In the genomic region with DNA sequence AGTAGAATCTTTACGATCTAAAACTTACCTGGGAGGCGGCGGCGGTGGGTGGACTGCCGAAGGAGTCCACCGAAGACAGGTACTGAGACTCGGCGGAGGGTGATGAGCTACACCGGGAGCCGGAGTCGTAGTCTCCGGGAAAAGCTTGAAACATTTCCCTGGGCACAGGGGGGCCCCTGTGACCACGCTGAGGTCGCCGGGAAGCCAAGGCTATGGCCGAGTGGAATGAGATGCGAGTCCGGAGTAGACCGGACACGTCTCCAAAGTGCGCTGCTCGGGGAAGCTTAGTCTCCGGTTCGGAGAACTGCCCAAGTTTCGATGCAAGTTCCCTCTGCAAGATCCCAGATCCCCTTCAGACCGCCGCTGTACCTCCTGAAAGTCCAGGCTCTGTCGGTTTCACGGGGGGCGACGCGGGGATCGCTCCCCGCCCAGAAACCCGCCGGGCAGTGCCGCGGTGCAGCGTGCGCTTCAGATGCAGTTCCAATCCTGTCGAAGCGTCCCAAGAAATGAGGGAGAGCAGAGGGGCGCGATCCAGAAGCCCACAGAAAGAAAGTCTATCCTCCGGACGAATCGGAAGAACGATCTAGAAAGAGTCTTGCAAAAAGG, we compare ENCODE assay signal across 8 mouse cellular contexts. TPM values are rescaled to one million over a fixed set of nuclear protein-coding genes. Genes with fewer than 3 reads are reported as not detected.
DNase-seq lines count a peak whose midpoint lies in the region; ATAC-seq and TF ChIP-seq lines count a peak whose summit lies in the region.

No protein-coding gene starts in this region.

- no peak for TF ChIP-seq CTCF in bone marrow, adult 2 months (IDR thresholded peaks at IDR 0.05; ENCODE audit: control insufficient read depth, insufficient read depth, low read length)
- TF ChIP-seq CTCF in heart, postnatal 0 days (IDR thresholded peaks at IDR 0.05; ENCODE audit: low read depth) = no peak

- WGBS in kidney, embryonic 15.5 days = 2% methylated on average over 48 of the region's 48 CpGs
- under 1% methylated on average over 48 of the region's 48 CpGs for WGBS in bone marrow, adult 2 months
- under 1% methylated on average over 48 of the region's 48 CpGs for WGBS in heart, postnatal 0 days
- WGBS in midbrain, embryonic 11.5 days = 1% methylated on average over 48 of the region's 48 CpGs

- H3K4me2 ChIP-seq in kidney, embryonic 15.5 days = peak overlapping the region; percentile 93
- peak overlapping the region; percentile 97 for H3K4me2 ChIP-seq in heart, postnatal 0 days (ENCODE audit: low read depth, low read length)
- peak overlapping the region; percentile 73 for H3K4me2 ChIP-seq in midbrain, embryonic 11.5 days

- TF ChIP-seq EP300 in heart, postnatal 0 days (IDR thresholded peaks at IDR 0.05; ENCODE audit: low read depth) = no peak

- DNase-seq in kidney, adult 9 months = no peak
- DNase-seq in heart, postnatal 0 days (ENCODE audit: low spot score) = no peak
- peak; percentile 91 for DNase-seq in midbrain, embryonic 11.5 days (ENCODE audit: low spot score, missing footprints)
- no peak for DNase-seq in gastrocnemius, postnatal 14 days
- DNase-seq in urinary bladder, postnatal 10 days (ENCODE audit: low spot score) = no peak
- DNase-seq in right cerebral cortex, postnatal 36 days (ENCODE audit: low spot score in 2 of 2) = no peak

- peak overlapping the region; percentile 76 for H3K4me3 ChIP-seq in kidney, embryonic 15.5 days (replicated peaks)
- H3K4me3 ChIP-seq in bone marrow, adult 2 months (replicated peaks; ENCODE audit: control insufficient read depth, low read depth, low read length) = peak overlapping the region; percentile 51
- peak overlapping the region; percentile 63 for H3K4me3 ChIP-seq in heart, postnatal 0 days (ENCODE audit: low read depth, low read length)
- H3K4me3 ChIP-seq in midbrain, embryonic 11.5 days (ENCODE audit: low read depth, low read length) = peak overlapping the region; percentile 61

- no peaks in the 10 kb centered on the region for H3K36me3 ChIP-seq in kidney, embryonic 15.5 days
- no peaks in the 10 kb centered on the region for H3K36me3 ChIP-seq in heart, postnatal 0 days (replicated peaks; ENCODE audit: control insufficient read depth, insufficient read depth, low read length)
- no peaks in the 10 kb centered on the region for H3K36me3 ChIP-seq in midbrain, embryonic 11.5 days (ENCODE audit: control insufficient read depth, insufficient read depth, low read length)

- peaks cover 55% of the 10 kb centered on the region for H3K27me3 ChIP-seq in kidney, embryonic 15.5 days
- peaks cover 20% of the 10 kb centered on the region for H3K27me3 ChIP-seq in heart, postnatal 0 days (ENCODE audit: control insufficient read depth, insufficient read depth, low read length)
- peaks cover 33% of the 10 kb centered on the region for H3K27me3 ChIP-seq in midbrain, embryonic 11.5 days (ENCODE audit: control insufficient read depth, insufficient read depth, low read length)

- ATAC-seq in kidney, embryonic 15.5 days (replicated peaks; ENCODE audit: low FRiP score) = no peak
- ATAC-seq in heart, postnatal 0 days (ENCODE audit: insufficient read depth, low read depth) = no peak
- no peak for ATAC-seq in midbrain, embryonic 11.5 days (ENCODE audit: low FRiP score)

- no peaks in the 10 kb centered on the region for H3K9me3 ChIP-seq in kidney, embryonic 15.5 days (replicated peaks)
- no peaks in the 10 kb centered on the region for H3K9me3 ChIP-seq in heart, postnatal 0 days (replicated peaks; ENCODE audit: control insufficient read depth, low read length)
- H3K9me3 ChIP-seq in midbrain, embryonic 11.5 days (ENCODE audit: control insufficient read depth, low read length) = no peaks in the 10 kb centered on the region

- intact Hi-C loops in gastrocnemius, postnatal 14 days (cut with DNase I; ENCODE audit: low total_unique reads) = no loop called here

- no peak for TF ChIP-seq POLR2A in bone marrow, adult 2 months (IDR thresholded peaks at IDR 0.05; ENCODE audit: borderline replicate concordance, control insufficient read depth, low read depth, low read length)

- H3K9ac ChIP-seq in kidney, embryonic 15.5 days = peak overlapping the region; percentile 38
- peak overlapping the region; percentile 45 for H3K9ac ChIP-seq in heart, postnatal 0 days (replicated peaks; ENCODE audit: low read depth, low read length)
- H3K9ac ChIP-seq in midbrain, embryonic 11.5 days (ENCODE audit: low read length) = peak overlapping the region; percentile 28

- H3K4me1 ChIP-seq in kidney, embryonic 15.5 days = peaks cover 35% of the 10 kb centered on the region
- no peaks in the 10 kb centered on the region; the same call in 1 of the 2 replicates for H3K4me1 ChIP-seq in bone marrow, adult 2 months (ENCODE audit: control insufficient read depth, insufficient read depth, low read length)
- peaks cover 2% of the 10 kb centered on the region; the same call in 1 of the 2 replicates for H3K4me1 ChIP-seq in heart, postnatal 0 days (ENCODE audit: control insufficient read depth, insufficient read depth)
- peaks cover 24% of the 10 kb centered on the region for H3K4me1 ChIP-seq in midbrain, embryonic 11.5 days (ENCODE audit: control insufficient read depth, insufficient read depth, low read length)

- H3K27ac ChIP-seq in kidney, embryonic 15.5 days = no peak overlapping the region
- H3K27ac ChIP-seq in bone marrow, adult 2 months (ENCODE audit: control insufficient read depth, insufficient read depth, low read depth, low read length, poor library complexity) = no peak overlapping the region; the same call in 1 of the 2 replicates
- no peak overlapping the region for H3K27ac ChIP-seq in heart, postnatal 0 days (ENCODE audit: low read depth)
- no peak overlapping the region for H3K27ac ChIP-seq in midbrain, embryonic 11.5 days (ENCODE audit: low read depth, low read length)

RNA-seq across cellular contexts. Expression of gene Fosb, which starts 0.5 kb away (rescaled TPM):
- 0.09 and 0.26 TPM in 2 replicates for polyA plus RNA-seq in kidney, embryonic 15.5 days (2015; fragmentation: Nextera tagmentation; extraction: Ambion mirVana)
- 0.50 and 1.1 TPM in 2 replicates for polyA plus RNA-seq in bone marrow, adult 2 months (2011; ENCODE audit: insufficient read depth, insufficient read length, low replicate concordance, missing spikeins)
- 0.39 and 0.80 TPM in 2 replicates for total RNA-seq in heart, postnatal 0 days (2014; rRNA removed; ENCODE audit: low replicate concordance)
- 0.05 and 0.10 TPM in 2 replicates for polyA plus RNA-seq in heart, postnatal 0 days (2015; fragmentation: Nextera tagmentation; extraction: Ambion mirVana)
- 0.04 TPM in 1 of 2 replicates, not detected in the other for polyA plus RNA-seq in midbrain, embryonic 11.5 days (2014; fragmentation: Nextera tagmentation; extraction: Ambion mirVana)
- under 1 TPM; 0.69 to 0.90 TPM for total RNA-seq in gastrocnemius, postnatal 14 days (2021)

RNA-seq across cellular contexts. Expression of gene Rtn2, which starts 27.0 kb away (rescaled TPM):
- 8.3 and 9.2 TPM in 2 replicates for polyA plus RNA-seq in kidney, embryonic 15.5 days (2015; fragmentation: Nextera tagmentation; extraction: Ambion mirVana)
- 0.92 and 2.3 TPM in 2 replicates for polyA plus RNA-seq in bone marrow, adult 2 months (2011; ENCODE audit: insufficient read depth, insufficient read length, low replicate concordance, missing spikeins)
- 80.7 and 108 TPM in 2 replicates for total RNA-seq in heart, postnatal 0 days (2014; rRNA removed; ENCODE audit: low replicate concordance)
- polyA plus RNA-seq in heart, postnatal 0 days (2015; fragmentation: Nextera tagmentation; extraction: Ambion mirVana) = 51.7 and 53.6 TPM in 2 replicates
- polyA plus RNA-seq in midbrain, embryonic 11.5 days (2014; fragmentation: Nextera tagmentation; extraction: Ambion mirVana) = 48.5 and 53.2 TPM in 2 replicates
- 100 to 1,000 TPM; 800 to 833 TPM for total RNA-seq in gastrocnemius, postnatal 14 days (2021)

RNA-seq across cellular contexts. Expression of gene Ppm1n, which starts 29.5 kb away (rescaled TPM):
- 0.13 TPM in 1 of 2 replicates, not detected in the other for polyA plus RNA-seq in kidney, embryonic 15.5 days (2015; fragmentation: Nextera tagmentation; extraction: Ambion mirVana)
- 3.6 TPM in 1 of 2 replicates, not detected in the other for polyA plus RNA-seq in bone marrow, adult 2 months (2011; ENCODE audit: insufficient read depth, insufficient read length, low replicate concordance, missing spikeins)
- not detected in 2 replicates for total RNA-seq in heart, postnatal 0 days (2014; rRNA removed; ENCODE audit: low replicate concordance)
- polyA plus RNA-seq in heart, postnatal 0 days (2015; fragmentation: Nextera tagmentation; extraction: Ambion mirVana) = 0.47 and 0.56 TPM in 2 replicates
- polyA plus RNA-seq in midbrain, embryonic 11.5 days (2014; fragmentation: Nextera tagmentation; extraction: Ambion mirVana) = 0.18 and 0.50 TPM in 2 replicates
- total RNA-seq in gastrocnemius, postnatal 14 days (2021) = not detected

RNA-seq across cellular contexts. Expression of gene Ercc1, which starts 35.2 kb away (rescaled TPM):
- 85.7 and 87.2 TPM in 2 replicates for polyA plus RNA-seq in kidney, embryonic 15.5 days (2015; fragmentation: Nextera tagmentation; extraction: Ambion mirVana)
- 19.2 and 31.3 TPM in 2 replicates for polyA plus RNA-seq in bone marrow, adult 2 months (2011; ENCODE audit: insufficient read depth, insufficient read length, low replicate concordance, missing spikeins)
- 26.2 and 40.5 TPM in 2 replicates for total RNA-seq in heart, postnatal 0 days (2014; rRNA removed; ENCODE audit: low replicate concordance)
- polyA plus RNA-seq in heart, postnatal 0 days (2015; fragmentation: Nextera tagmentation; extraction: Ambion mirVana) = 55.2 and 61.0 TPM in 2 replicates
- 111 and 118 TPM in 2 replicates for polyA plus RNA-seq in midbrain, embryonic 11.5 days (2014; fragmentation: Nextera tagmentation; extraction: Ambion mirVana)
- 10 to 100 TPM; 26.7 to 28.7 TPM for total RNA-seq in gastrocnemius, postnatal 14 days (2021)

RNA-seq across cellular contexts. Expression of gene Vasp, which starts 37.8 kb away (rescaled TPM):
- polyA plus RNA-seq in kidney, embryonic 15.5 days (2015; fragmentation: Nextera tagmentation; extraction: Ambion mirVana) = 87.4 and 89.8 TPM in 2 replicates
- polyA plus RNA-seq in bone marrow, adult 2 months (2011; ENCODE audit: insufficient read depth, insufficient read length, low replicate concordance, missing spikeins) = 83.3 and 135 TPM in 2 replicates
- 115 and 127 TPM in 2 replicates for total RNA-seq in heart, postnatal 0 days (2014; rRNA removed; ENCODE audit: low replicate concordance)
- polyA plus RNA-seq in heart, postnatal 0 days (2015; fragmentation: Nextera tagmentation; extraction: Ambion mirVana) = 67.7 and 72.2 TPM in 2 replicates
- 46.0 and 46.9 TPM in 2 replicates for polyA plus RNA-seq in midbrain, embryonic 11.5 days (2014; fragmentation: Nextera tagmentation; extraction: Ambion mirVana)
- total RNA-seq in gastrocnemius, postnatal 14 days (2021) = 10 to 100 TPM; 31.0 to 35.1 TPM
